18 mouse cellular contexts compared by ENCODE assay signal in genomic region chr11:7758862-7759467, GRCm38 (mm10).
DNase-seq lines count a peak whose midpoint lies in the region; ATAC-seq and TF ChIP-seq lines count a peak whose summit lies in the region.
"Had no signal": no experiment of that assay in that cellular context is flagged by ENCODE, and none has a peak within 500 bp of the region (broad histone marks: within the 10 kb centered on the region; RNA-seq: fewer than 3 reads in every experiment).

No protein-coding gene starts in this region.

- TF ChIP-seq CTCF in liver, postnatal 0 days (IDR thresholded peaks at IDR 0.05; ENCODE audit: low read depth): peak; percentile 10; the same call in 1 of the 2 replicates

- no peak for DNase-seq in kidney, adult 18-20 months
- DNase-seq in 416B (ENCODE audit: low read depth): peak; percentile 17
- DNase-seq in Muller cell, postnatal 12 days (ENCODE audit: inconsistent ontology term): peak; percentile 56
- DNase-seq in liver, postnatal 0 days: peak; percentile 56
- no peak for DNase-seq in limb, embryonic 10.5 days (ENCODE audit: low spot score)
- DNase-seq in cerebellum, adult 11-12 months: no peak
- DNase-seq: cerebellum, adult 9-10 months; gastrocnemius, postnatal 14 days; lung, adult 2 months; right cerebral cortex, postnatal 14 days; thymus, postnatal 36 days had no signal

- no peaks in the 10 kb centered on the region for H3K9me3 ChIP-seq in kidney, embryonic 16.5 days (ENCODE audit: low read length)
- H3K9me3 ChIP-seq in liver, postnatal 0 days (ENCODE audit: low read length): no peaks in the 10 kb centered on the region
- no peaks in the 10 kb centered on the region for H3K9me3 ChIP-seq in limb, embryonic 10.5 days (replicated peaks)
- H3K9me3 ChIP-seq: embryonic facial prominence, embryonic 13.5 days; forebrain, embryonic 15.5 days; heart, embryonic 10.5 days; limb, embryonic 13.5 days; midbrain, embryonic 10.5 days had no signal

- no peaks in the 10 kb centered on the region for H3K4me1 ChIP-seq in kidney, embryonic 16.5 days (ENCODE audit: insufficient read depth, low read length)
- peaks cover 8% of the 10 kb centered on the region for H3K4me1 ChIP-seq in liver, postnatal 0 days (ENCODE audit: insufficient read depth)
- no peaks in the 10 kb centered on the region for H3K4me1 ChIP-seq in limb, embryonic 10.5 days
- H3K4me1 ChIP-seq: embryonic facial prominence, embryonic 13.5 days; forebrain, embryonic 15.5 days; heart, embryonic 10.5 days; limb, embryonic 13.5 days; midbrain, embryonic 10.5 days had no signal

- no peaks in the 10 kb centered on the region for H3K36me3 ChIP-seq in kidney, embryonic 16.5 days (ENCODE audit: insufficient read depth, low read length)
- no peaks in the 10 kb centered on the region for H3K36me3 ChIP-seq in liver, postnatal 0 days (replicated peaks; ENCODE audit: insufficient read depth, low read length)
- H3K36me3 ChIP-seq in limb, embryonic 10.5 days: no peaks in the 10 kb centered on the region
- H3K36me3 ChIP-seq: embryonic facial prominence, embryonic 13.5 days; forebrain, embryonic 15.5 days; heart, embryonic 10.5 days; limb, embryonic 13.5 days; midbrain, embryonic 10.5 days had no signal

- no peak overlapping the region for H3K9ac ChIP-seq in kidney, embryonic 16.5 days (replicated peaks; ENCODE audit: low read length)
- H3K9ac ChIP-seq in liver, postnatal 0 days (replicated peaks): no peak overlapping the region
- H3K9ac ChIP-seq: embryonic facial prominence, embryonic 13.5 days; forebrain, embryonic 15.5 days; limb, embryonic 13.5 days had no signal

- no peaks in the 10 kb centered on the region for H3K27me3 ChIP-seq in kidney, embryonic 16.5 days (ENCODE audit: insufficient read depth, low read length)
- H3K27me3 ChIP-seq in liver, postnatal 0 days (ENCODE audit: insufficient read depth, low read length): no peaks in the 10 kb centered on the region
- no peaks in the 10 kb centered on the region for H3K27me3 ChIP-seq in limb, embryonic 10.5 days (ENCODE audit: low read depth, poor library complexity, severe bottlenecking)
- H3K27me3 ChIP-seq: embryonic facial prominence, embryonic 13.5 days; forebrain, embryonic 15.5 days; limb, embryonic 13.5 days; Patski had no signal

- no peak overlapping the region for H3K4me2 ChIP-seq in kidney, embryonic 16.5 days (replicated peaks; ENCODE audit: low read depth, low read length)
- peak overlapping the region; percentile 44; the same call in 1 of the 2 replicates for H3K4me2 ChIP-seq in liver, postnatal 0 days (ENCODE audit: low read depth, low read length)
- H3K4me2 ChIP-seq: embryonic facial prominence, embryonic 13.5 days; forebrain, embryonic 15.5 days; limb, embryonic 13.5 days had no signal

- 45% methylated on average over 6 of the region's 6 CpGs for WGBS in kidney, embryonic 16.5 days
- 33% methylated on average over 6 of the region's 6 CpGs for WGBS in liver, postnatal 0 days (ENCODE audit: insufficient replicate concordance)
- WGBS in limb, embryonic 10.5 days: 88% methylated on average over 6 of the region's 6 CpGs

- peak; percentile 51 for ATAC-seq in kidney, embryonic 16.5 days (ENCODE audit: low FRiP score, low TSS enrichment)
- peak; percentile 97 for ATAC-seq in liver, postnatal 0 days
- ATAC-seq: forebrain, embryonic 15.5 days; Patski had no signal

- no peak overlapping the region for H3K27ac ChIP-seq in kidney, embryonic 16.5 days (ENCODE audit: low read length)
- peak overlapping the region; percentile 69 for H3K27ac ChIP-seq in liver, postnatal 0 days (ENCODE audit: low read depth)
- H3K27ac ChIP-seq in limb, embryonic 10.5 days: no peak overlapping the region
- H3K27ac ChIP-seq: embryonic facial prominence, embryonic 13.5 days; forebrain, embryonic 15.5 days; heart, embryonic 10.5 days; limb, embryonic 13.5 days; midbrain, embryonic 10.5 days had no signal

- no peak overlapping the region for H3K4me3 ChIP-seq in kidney, embryonic 16.5 days (ENCODE audit: low read length)
- H3K4me3 ChIP-seq in liver, postnatal 0 days (ENCODE audit: low read depth, low read length): no peak overlapping the region
- no peak overlapping the region for H3K4me3 ChIP-seq in limb, embryonic 10.5 days
- H3K4me3 ChIP-seq: embryonic facial prominence, embryonic 13.5 days; forebrain, embryonic 15.5 days; heart, embryonic 10.5 days; limb, embryonic 13.5 days; midbrain, embryonic 10.5 days had no signal

- TF ChIP-seq EP300 in liver, postnatal 0 days (IDR thresholded peaks at IDR 0.05; ENCODE audit: low read depth): peak; percentile 35

Comparison
In these comparisons a context has a peak if more than half of its experiments do, and no peak if none do; other contexts are left out.
1. DNase-seq: peak in 416B (single experiment), Muller cell, postnatal 12 days (single experiment) and liver, postnatal 0 days (single experiment); none in kidney, adult 18-20 months (single experiment), limb, embryonic 10.5 days (single experiment) and cerebellum, adult 11-12 months (single experiment).